Mouse (Mus musculus) midbrain, embryonic 14.5 days (tissue): Measurements from ENCODE around the gene Fbxl18. TPM values are rescaled to one million over a fixed set of nuclear protein-coding genes. Genes with fewer than 3 reads are reported as not detected.
"Not testable (repeated sequence)": the region's sequence is repeated elsewhere in the genome, so short reads cannot be mapped to it uniquely, and the experiment has no call there.

Experiments
- ATAC-seq: fragments of 200-750 bp; cut with Nextera tagmentation; 2 replicates; pipeline ENCODE4 v1.8.0; 2017; ENCODE audit warnings: moderate number of reproducible peaks, moderate library complexity; ENCODE audit not compliant: low FRiP score, low TSS enrichment
- DNase-seq: peaks from one replicate; pipeline ENCODE4 v3.0.0-alpha.2; 2015
- H3K27ac ChIP-seq: fragments of 300-500 bp; sonication (generic); replicated peaks from 2 replicates; pipeline ENCODE4 v1.5.1; 2014; ENCODE audit warnings: mild to moderate bottlenecking, low read depth, low read length, moderate library complexity
- H3K27me3 ChIP-seq: fragments of 300-500 bp; sonication (generic); 2 replicates; pipeline ENCODE4 v1.6.1; 2014; ENCODE audit warnings: low read length, control low read depth, mixed read lengths; ENCODE audit not compliant: control insufficient read depth, insufficient read depth
- H3K36me3 ChIP-seq: fragments of 300-500 bp; sonication (generic); 2 replicates; pipeline ENCODE4 v1.6.1; 2014; ENCODE audit warnings: low read length, control low read depth; ENCODE audit not compliant: control insufficient read depth, insufficient read depth
- H3K4me1 ChIP-seq: fragments of 300-500 bp; sonication (generic); 2 replicates; pipeline ENCODE4 v1.6.1; 2014; ENCODE audit warnings: mild to moderate bottlenecking, antibody characterized with exemption, low read length, control low read depth; ENCODE audit not compliant: control insufficient read depth, insufficient read depth
- H3K4me2 ChIP-seq: fragments of 300-500 bp; sonication (generic); 2 replicates; pipeline ENCODE4 v1.6.1; 2014; ENCODE audit warnings: mild to moderate bottlenecking, low read length, moderate library complexity
- H3K4me3 ChIP-seq: fragments of 300-500 bp; sonication (generic); replicated peaks from 2 replicates; pipeline ENCODE4 v1.5.1; 2014; ENCODE audit warnings: low read depth, low read length
- H3K9ac ChIP-seq: fragments of 300-500 bp; sonication (generic); replicated peaks from 2 replicates; pipeline ENCODE4 v1.6.1; 2014; ENCODE audit warnings: mild to moderate bottlenecking, low read length, moderate library complexity
- H3K9me3 ChIP-seq: fragments of 300-500 bp; sonication (generic); 2 replicates; pipeline ENCODE4 v1.6.1; 2016; ENCODE audit warnings: low read length, control low read depth, mixed read lengths; ENCODE audit not compliant: control insufficient read depth
- WGBS: fragments of 180-500 bp; shearing (Covaris S2); extraction: QIAGEN DNeasy Blood & Tissue Kit; methylation state at CpG from one replicate; pipeline ENCODE4 v1.1.7; 2014; 5-methylcytosine and 5-hydroxymethylcytosine counted together
- polyA plus RNA-seq: library from polyadenylated mRNA; unstranded; fragments of >200 nt; fragmentation: Nextera tagmentation; extraction: Ambion mirVana; gene quantifications from 2 replicates; pipeline ENCODE4 v1.2.1, GENCODE M21; 2014

Gene Fbxl18
- polyA plus RNA-seq, 1 experiment from 2014 or later: 28.8 TPM

DNA sequence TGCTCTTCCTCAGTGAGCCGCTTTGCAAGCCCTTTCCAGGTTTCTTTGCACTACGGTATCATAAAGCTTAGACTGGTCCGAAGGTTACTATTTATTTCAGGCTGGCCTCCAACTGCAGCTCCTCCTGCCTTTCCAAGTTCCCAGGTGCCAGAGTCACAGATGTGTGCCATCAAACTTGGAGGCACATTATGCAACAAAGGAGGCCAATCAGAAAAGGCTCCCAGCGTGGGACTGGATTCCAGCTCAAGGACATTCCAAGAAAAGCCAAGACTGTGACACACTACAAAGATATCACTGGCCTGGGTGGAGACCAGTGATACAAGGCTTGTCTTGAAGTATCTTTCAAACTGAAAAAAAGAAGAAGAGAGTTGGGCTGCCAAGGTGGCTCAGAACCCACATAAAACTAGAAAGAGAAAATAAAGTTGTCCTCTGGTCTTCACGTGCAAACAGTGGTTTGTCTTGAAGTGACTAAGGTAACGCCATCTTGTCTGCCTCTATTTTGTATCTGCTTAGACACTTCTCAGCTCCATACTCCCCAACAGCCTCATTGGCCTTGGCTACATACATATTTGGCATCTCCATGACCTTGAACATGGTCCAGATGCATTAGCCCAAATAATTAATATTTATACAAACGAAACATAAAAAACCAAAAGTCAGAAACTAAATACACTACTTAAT lies 2.5 kb upstream of the Fbxl18 start:
- ATAC-seq: no peak
- H3K27ac ChIP-seq: no peak overlapping the region
- H3K9me3 ChIP-seq: no peaks in the 10 kb centered on the region
- H3K4me2 ChIP-seq: no peak overlapping the region
- 94% methylated on average over 7 of the region's 7 CpGs for WGBS
- no peaks in the 10 kb centered on the region for H3K27me3 ChIP-seq
- H3K4me1 ChIP-seq: peaks cover 21% of the 10 kb centered on the region
- no peak overlapping the region for H3K4me3 ChIP-seq
- H3K36me3 ChIP-seq: peaks cover 38% of the 10 kb centered on the region
- DNase-seq: no peak
- no peak overlapping the region for H3K9ac ChIP-seq

DNA sequence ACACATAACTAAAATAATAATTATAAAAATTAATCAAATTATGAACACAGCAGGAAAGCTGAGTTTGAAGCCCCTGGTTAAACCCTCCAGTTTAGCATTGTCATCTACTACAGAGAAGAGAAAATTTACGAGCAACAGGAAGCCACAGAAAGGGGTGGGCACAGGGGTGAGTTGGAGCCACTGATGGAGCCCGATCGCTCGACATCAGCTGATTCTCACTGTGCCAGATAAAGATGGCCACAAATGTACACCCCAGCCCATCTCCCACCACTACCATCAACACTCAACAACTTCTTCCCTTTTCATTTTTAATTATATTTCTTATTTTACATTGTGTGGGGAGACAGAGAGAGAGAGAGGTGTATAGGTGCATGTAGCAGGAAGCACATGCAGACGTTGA lies 1.5 kb upstream of the Fbxl18 start:
- ATAC-seq (no peak), DNase-seq (no peak)
- Histone ChIP-seq H3K9me3 (no peaks in the 10 kb centered on the region), H3K36me3 (peaks cover 28% of the 10 kb centered on the region), H3K4me2 (no peak overlapping the region), H3K4me1 (peaks cover 17% of the 10 kb centered on the region), H3K27ac (no peak overlapping the region), H3K27me3 (no peaks in the 10 kb centered on the region), H3K4me3 (no peak overlapping the region), H3K9ac (no peak overlapping the region)
- WGBS: 91% methylated on average over 5 of the region's 5 CpGs

- no peak overlapping the region for H3K4me3 ChIP-seq
- H3K27ac ChIP-seq: no peak overlapping the region
- ATAC-seq (no peak), DNase-seq (no peak)
- 87% methylated on average over 10 of the region's 10 CpGs for WGBS
- no peak overlapping the region for H3K4me2 ChIP-seq
- no peaks in the 10 kb centered on the region for H3K9me3 ChIP-seq
- H3K27me3 ChIP-seq: no peaks in the 10 kb centered on the region
- peaks cover 17% of the 10 kb centered on the region for H3K4me1 ChIP-seq
- no peak overlapping the region for H3K9ac ChIP-seq
- peaks cover 23% of the 10 kb centered on the region for H3K36me3 ChIP-seq
These were observed 971 bp upstream of the Fbxl18 start for GRCm38 (mm10) chr5:142896192-142896591.

GRCm38 (mm10) chr5:142891396-142891795 lies 3.8 kb downstream of the Fbxl18 start:
- ATAC-seq (no peak), DNase-seq (no peak)
- 86% methylated on average over 6 of the region's 6 CpGs for WGBS
- Histone ChIP-seq H3K4me1 (peaks cover 17% of the 10 kb centered on the region), H3K27me3 (no peaks in the 10 kb centered on the region), H3K36me3 (peaks cover 16% of the 10 kb centered on the region), H3K27ac (no peak overlapping the region), H3K9me3 (no peaks in the 10 kb centered on the region), H3K4me3 (no peak overlapping the region), H3K9ac (0 out of 2 replicates have a peak overlapping the region, but pooled peaks have one; percentile 20), H3K4me2 (no peak overlapping the region)

DNA sequence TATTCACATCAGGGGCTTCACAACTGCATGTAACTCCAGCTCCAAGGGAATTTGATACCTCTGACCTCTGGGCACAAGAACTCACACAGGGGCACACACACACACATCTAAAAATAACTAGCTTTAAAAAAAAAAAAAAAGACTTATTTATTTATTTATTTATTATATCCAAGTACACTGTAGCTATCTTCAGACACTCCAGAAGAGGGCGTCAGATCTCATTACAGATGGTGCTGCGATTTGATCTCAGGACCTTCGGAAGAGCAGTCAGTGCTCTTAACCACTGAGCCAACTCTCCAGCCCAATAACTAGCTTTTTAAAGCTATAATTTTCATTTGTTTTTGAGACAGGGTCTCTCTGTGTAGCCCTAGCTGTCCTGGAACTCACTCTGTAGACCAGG lies 7.7 kb downstream of the Fbxl18 start:
- 88% methylated on average over 3 of the region's 3 CpGs for WGBS
- not testable (repeated sequence) for H3K9ac ChIP-seq, H3K4me2 ChIP-seq, H3K4me1 ChIP-seq, H3K27me3 ChIP-seq, H3K9me3 ChIP-seq, H3K4me3 ChIP-seq, H3K27ac ChIP-seq, DNase-seq, ATAC-seq
- H3K36me3 ChIP-seq: peaks cover 46% of the 10 kb centered on the region

DNA sequence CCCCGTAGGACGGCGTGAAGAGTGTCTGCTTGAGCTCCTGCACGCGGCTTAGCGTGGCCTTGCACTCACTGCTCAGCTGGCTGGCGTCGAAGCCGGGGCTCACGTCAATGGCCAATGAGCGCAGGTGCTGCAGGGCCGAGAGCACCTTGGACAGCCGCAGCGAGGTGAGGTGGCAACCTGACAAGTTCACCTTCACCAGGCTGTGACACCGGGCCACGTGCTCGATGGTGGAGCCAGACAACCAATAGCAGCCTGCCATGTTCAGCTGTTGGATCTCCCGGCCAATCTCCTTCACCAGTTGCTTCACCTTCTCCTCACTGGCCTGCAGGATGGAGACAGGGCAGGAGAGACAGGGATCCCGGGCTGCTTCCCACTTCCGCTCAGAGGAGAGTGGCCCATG lies 8.5 kb downstream of the Fbxl18 start:
- ATAC-seq (no peak), DNase-seq (no peak)
- Histone ChIP-seq H3K4me2 (no peak overlapping the region), H3K4me3 (no peak overlapping the region), H3K27me3 (no peaks in the 10 kb centered on the region), H3K27ac (no peak overlapping the region), H3K4me1 (no peaks in the 10 kb centered on the region), H3K9ac (no peak overlapping the region), H3K36me3 (peaks cover 50% of the 10 kb centered on the region), H3K9me3 (no peaks in the 10 kb centered on the region)
- 96% methylated on average over 20 of the region's 20 CpGs for WGBS

- DNase-seq (no peak), ATAC-seq (no peak)
- WGBS: 93% methylated on average over 19 of the region's 19 CpGs
- no peaks in the 10 kb centered on the region for H3K9me3 ChIP-seq
- H3K4me3 ChIP-seq: no peak overlapping the region
- H3K4me2 ChIP-seq: no peak overlapping the region
- peaks cover 2% of the 10 kb centered on the region for H3K4me1 ChIP-seq
- H3K27ac ChIP-seq: no peak overlapping the region
- no peaks in the 10 kb centered on the region for H3K27me3 ChIP-seq
- H3K9ac ChIP-seq: no peak overlapping the region
- H3K36me3 ChIP-seq: peaks cover 50% of the 10 kb centered on the region
These were observed 9.0 kb downstream of the Fbxl18 start for GRCm38 (mm10) chr5:142886181-142886580.

DNA sequence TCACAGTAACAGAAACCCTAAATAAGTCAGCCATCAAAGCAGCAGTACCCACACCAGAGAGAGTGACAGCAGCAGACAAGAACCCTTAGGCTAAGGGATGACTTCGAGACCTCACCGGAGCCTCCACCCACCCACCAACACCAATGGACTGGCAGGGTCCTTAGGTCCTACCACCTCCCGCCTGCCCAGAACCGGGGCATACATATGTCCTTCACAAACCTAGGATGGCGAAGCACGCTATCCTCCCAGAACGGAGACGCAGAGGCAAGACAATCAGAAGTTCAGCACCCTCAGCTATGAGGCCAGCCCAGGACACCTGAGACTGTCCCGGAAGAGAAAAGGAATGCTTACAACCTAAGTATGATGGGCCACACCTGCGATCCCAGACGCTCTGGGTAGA lies 12.8 kb downstream of the Fbxl18 start:
- Histone ChIP-seq H3K36me3 (peaks cover 57% of the 10 kb centered on the region), H3K4me1 (peaks cover 6% of the 10 kb centered on the region), H3K4me3 (no peak overlapping the region), H3K27me3 (no peaks in the 10 kb centered on the region), H3K9me3 (no peaks in the 10 kb centered on the region), H3K27ac (no peak overlapping the region), H3K9ac (no peak overlapping the region), H3K4me2 (no peak overlapping the region)
- ATAC-seq (no peak), DNase-seq (no peak)
- 97% methylated on average over 11 of the region's 11 CpGs for WGBS

DNA sequence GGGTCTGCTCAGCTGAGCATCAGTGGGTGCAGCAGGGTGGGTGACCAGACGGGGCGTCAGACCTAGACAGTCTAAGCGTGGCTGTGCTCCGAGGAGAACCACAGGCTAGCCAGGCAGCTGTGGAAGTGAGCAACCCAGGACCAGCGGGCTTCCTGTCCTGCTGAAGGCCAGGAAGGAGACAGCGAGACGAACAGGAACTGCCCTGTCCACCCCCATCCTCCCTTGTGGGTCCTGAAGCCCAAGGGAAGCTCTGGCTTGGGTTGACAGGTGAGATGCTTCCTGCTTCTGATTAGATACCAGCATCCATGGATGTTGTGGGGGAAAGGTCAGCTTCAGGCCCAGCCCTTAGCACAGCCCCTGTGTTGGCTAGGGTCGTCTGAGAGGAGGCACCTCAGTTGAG lies 13.3 kb downstream of the Fbxl18 start:
- Histone ChIP-seq H3K4me1 (peaks cover 6% of the 10 kb centered on the region), H3K9me3 (no peaks in the 10 kb centered on the region), H3K4me2 (no peak overlapping the region), H3K36me3 (peaks cover 54% of the 10 kb centered on the region), H3K27me3 (no peaks in the 10 kb centered on the region), H3K27ac (peak overlapping the region; percentile 60; the same call in 1 of the 2 replicates), H3K9ac (no peak overlapping the region; the same call in 1 of the 2 replicates), H3K4me3 (no peak overlapping the region)
- 84% methylated on average over 8 of the region's 8 CpGs for WGBS
- DNase-seq: no peak
- no peak for ATAC-seq
